Mouse (Mus musculus) limb, embryonic 11.5 days (tissue): ENCODE measurements around the gene Pced1b. TPM values are rescaled to one million over a fixed set of nuclear protein-coding genes. Genes with fewer than 3 reads are reported as not detected.

Experiments used
- ATAC-seq: fragments of 200-750 bp; cut with Nextera tagmentation; 2 replicates; pipeline ENCODE4 v1.8.0; 2017; ENCODE audit warnings: low read depth; ENCODE audit not compliant: insufficient number of reproducible peaks, low FRiP score, low TSS enrichment
- DNase-seq: peaks from one replicate; pipeline ENCODE4 v3.0.0-alpha.2; 2015; ENCODE audit warnings: low spot score
- H3K27ac ChIP-seq: fragments of 300-500 bp; sonication (generic); replicated peaks from 2 replicates; pipeline ENCODE4 v1.5.1; 2014; ENCODE audit warnings: low read depth, mild to moderate bottlenecking, low read length
- H3K27me3 ChIP-seq: fragments of 300-500 bp; sonication (generic); 2 replicates; pipeline ENCODE4 v1.6.1; 2014; ENCODE audit warnings: mild to moderate bottlenecking, low read length, mixed read lengths; ENCODE audit not compliant: control insufficient read depth, insufficient read depth
- H3K36me3 ChIP-seq: fragments of 300-500 bp; sonication (generic); 2 replicates; pipeline ENCODE4 v1.6.1; 2014; ENCODE audit warnings: mild to moderate bottlenecking, low read length, moderate library complexity, mixed read lengths; ENCODE audit not compliant: control insufficient read depth, insufficient read depth
- H3K4me1 ChIP-seq: fragments of 300-500 bp; sonication (generic); 2 replicates; pipeline ENCODE4 v1.6.1; 2014; ENCODE audit warnings: low read length, mixed read lengths; ENCODE audit not compliant: control insufficient read depth, insufficient read depth
- H3K4me2 ChIP-seq: fragments of 300-500 bp; sonication (generic); 2 replicates; pipeline ENCODE4 v1.6.1; 2014; ENCODE audit warnings: low read depth, mild to moderate bottlenecking, moderate library complexity; ENCODE audit not compliant: severe bottlenecking
- H3K4me3 ChIP-seq: fragments of 300-500 bp; sonication (generic); 2 replicates; pipeline ENCODE4 v1.5.1; 2014; ENCODE audit warnings: low read depth, low read length
- H3K9ac ChIP-seq: fragments of 300-500 bp; sonication (generic); 2 replicates; pipeline ENCODE4 v1.6.1; 2014; ENCODE audit warnings: mild to moderate bottlenecking, low read length
- H3K9me3 ChIP-seq: fragments of 300-500 bp; sonication (generic); 2 replicates; pipeline ENCODE4 v1.6.1; 2016; ENCODE audit warnings: low read length; ENCODE audit not compliant: control insufficient read depth
- WGBS: fragments of 180-500 bp; shearing (Covaris S2); extraction: QIAGEN DNeasy Blood & Tissue Kit; methylation state at CpG from one replicate; pipeline ENCODE4 v1.1.7; 2014; 5-methylcytosine and 5-hydroxymethylcytosine counted together
- polyA plus RNA-seq: library from polyadenylated mRNA; unstranded; fragments of >200 nt; fragmentation: Nextera tagmentation; extraction: Ambion mirVana; gene quantifications from 2 replicates; pipeline ENCODE4 v1.2.1, GENCODE M21; 2014

The Pced1b gene
- polyA plus RNA-seq, 1 experiment from 2014 or later, result 4.2 TPM

GRCm38 (mm10) chr15:97323466-97323865, 76.6 kb downstream of the Pced1b start:
- no peak for ATAC-seq

GRCm38 (mm10) chr15:97324311-97324710, 77.4 kb downstream of the Pced1b start:
- ATAC-seq (no peak), DNase-seq (no peak)
- H3K9ac ChIP-seq, result no peak overlapping the region
- H3K27me3 ChIP-seq, result no peaks in the 10 kb centered on the region
- no peaks in the 10 kb centered on the region for H3K36me3 ChIP-seq
- no peaks in the 10 kb centered on the region for H3K4me1 ChIP-seq
- H3K27ac ChIP-seq, result no peak overlapping the region
- no peak overlapping the region for H3K4me3 ChIP-seq
- H3K9me3 ChIP-seq, result no peaks in the 10 kb centered on the region
- no peak overlapping the region for H3K4me2 ChIP-seq
- 50% methylated on average over 9 of the region's 9 CpGs for WGBS

More at GRCm38 (mm10) chr15:97323466-97323865, 76.6 kb downstream of the Pced1b start:
- Histone ChIP-seq H3K27ac (no peak overlapping the region), H3K4me1 (no peaks in the 10 kb centered on the region), H3K4me3 (no peak overlapping the region), H3K36me3 (no peaks in the 10 kb centered on the region), H3K4me2 (no peak overlapping the region), H3K9me3 (no peaks in the 10 kb centered on the region), H3K27me3 (no peaks in the 10 kb centered on the region), H3K9ac (no peak overlapping the region)
- DNase-seq, result no peak
- 70% methylated on average over 24 of the region's 24 CpGs for WGBS

GRCm38 (mm10) chr15:97327500-97328081, 80.7 kb downstream of the Pced1b start:
- DNase-seq (peak; percentile 71), ATAC-seq (no peak)
- no peaks in the 10 kb centered on the region for H3K36me3 ChIP-seq
- no peak overlapping the region for H3K9ac ChIP-seq
- H3K4me3 ChIP-seq, result no peak overlapping the region
- H3K9me3 ChIP-seq, result no peaks in the 10 kb centered on the region
- no peaks in the 10 kb centered on the region for H3K27me3 ChIP-seq
- WGBS, result 67% methylated on average over 18 of the region's 18 CpGs
- no peak overlapping the region for H3K27ac ChIP-seq
- H3K4me2 ChIP-seq, result no peak overlapping the region
- no peaks in the 10 kb centered on the region for H3K4me1 ChIP-seq

GRCm38 (mm10) chr15:97332582-97332981, 85.7 kb downstream of the Pced1b start:
- ATAC-seq, result no peak
- no peak for DNase-seq
- Histone ChIP-seq H3K27ac (no peak overlapping the region), H3K27me3 (no peaks in the 10 kb centered on the region), H3K9me3 (no peaks in the 10 kb centered on the region), H3K36me3 (no peaks in the 10 kb centered on the region), H3K9ac (no peak overlapping the region), H3K4me1 (no peaks in the 10 kb centered on the region), H3K4me3 (no peak overlapping the region), H3K4me2 (no peak overlapping the region)
- WGBS, result 71% methylated on average over 9 of the region's 9 CpGs

GRCm38 (mm10) chr15:97337636-97338352, 90.9 kb downstream of the Pced1b start:
- H3K4me1 ChIP-seq, result no peaks in the 10 kb centered on the region
- peak overlapping the region; percentile 12; the same call in 1 of the 2 replicates for H3K4me3 ChIP-seq
- WGBS, result 44% methylated on average over 14 of the region's 14 CpGs
- peak overlapping the region; percentile 38; the same call in 1 of the 2 replicates for H3K4me2 ChIP-seq
- no peak overlapping the region for H3K9ac ChIP-seq
- no peaks in the 10 kb centered on the region for H3K27me3 ChIP-seq
- no peak overlapping the region for H3K27ac ChIP-seq
- no peaks in the 10 kb centered on the region for H3K9me3 ChIP-seq
- ATAC-seq (no peak), DNase-seq (no peak)
- H3K36me3 ChIP-seq, result no peaks in the 10 kb centered on the region

GRCm38 (mm10) chr15:97338377-97339060, 91.6 kb downstream of the Pced1b start:
- Histone ChIP-seq H3K9ac (0 out of 2 replicates have a peak overlapping the region, but pooled peaks have one; percentile 7), H3K36me3 (no peaks in the 10 kb centered on the region)
- WGBS, result 15% methylated on average over 17 of the region's 17 CpGs

GRCm38 (mm10) chr15:97342336-97342735, 95.4 kb downstream of the Pced1b start:
- Histone ChIP-seq H3K9ac (no peak overlapping the region), H3K36me3 (no peaks in the 10 kb centered on the region), H3K4me3 (no peak overlapping the region), H3K4me2 (no peak overlapping the region), H3K9me3 (no peaks in the 10 kb centered on the region), H3K27me3 (no peaks in the 10 kb centered on the region), H3K4me1 (no peaks in the 10 kb centered on the region), H3K27ac (no peak overlapping the region)
- no peak for ATAC-seq
- WGBS, result 90% methylated on average over 9 of the region's 9 CpGs
- DNase-seq, result no peak

More at GRCm38 (mm10) chr15:97338377-97339060, 91.6 kb downstream of the Pced1b start:
- ATAC-seq (0 out of 2 replicates have a peak, but pooled peaks have one; percentile 44), DNase-seq (no peak)
- no peak overlapping the region for H3K27ac ChIP-seq
- peak overlapping the region; percentile 12; the same call in 1 of the 2 replicates for H3K4me3 ChIP-seq
- peak overlapping the region; percentile 38 for H3K4me2 ChIP-seq
- H3K4me1 ChIP-seq, result no peaks in the 10 kb centered on the region
- no peaks in the 10 kb centered on the region for H3K9me3 ChIP-seq
- H3K27me3 ChIP-seq, result no peaks in the 10 kb centered on the region

- DNase-seq (no peak), ATAC-seq (no peak)
- Histone ChIP-seq H3K4me3 (no peak overlapping the region), H3K9me3 (no peaks in the 10 kb centered on the region), H3K27me3 (no peaks in the 10 kb centered on the region), H3K4me1 (no peaks in the 10 kb centered on the region), H3K9ac (no peak overlapping the region), H3K27ac (no peak overlapping the region), H3K36me3 (no peaks in the 10 kb centered on the region), H3K4me2 (no peak overlapping the region)
- 90% methylated on average over 8 of the region's 8 CpGs for WGBS
Measured at GRCm38 (mm10) chr15:97342945-97343344, 96.0 kb downstream of the Pced1b start.
